Mouse (Mus musculus) lung, adult 2 months (tissue): ENCODE measurements at regions not wholly inside any gene's neighbourhood (a gene's known extent, or its start where the extent isn't known, plus 50 kb on each side); places are given as distances from the start of the nearest gene placed in this dataset.

ENCODE experiments used
- CTCF ChIP-seq: fragments of 200-500 bp; IDR thresholded peaks from 2 replicates; pipeline ENCODE4 v1.5.1; 2011; ENCODE audit warnings: mild to moderate bottlenecking, low read length, control low read depth; ENCODE audit not compliant: insufficient read depth
- POLR2A ChIP-seq: fragments of 200-500 bp; IDR thresholded peaks from 2 replicates; pipeline ENCODE4 v1.6.1; 2011; ENCODE audit warnings: low read depth, mild to moderate bottlenecking, control low read depth, low read length, borderline replicate concordance; ENCODE audit errors: extremely low read depth

DNA sequence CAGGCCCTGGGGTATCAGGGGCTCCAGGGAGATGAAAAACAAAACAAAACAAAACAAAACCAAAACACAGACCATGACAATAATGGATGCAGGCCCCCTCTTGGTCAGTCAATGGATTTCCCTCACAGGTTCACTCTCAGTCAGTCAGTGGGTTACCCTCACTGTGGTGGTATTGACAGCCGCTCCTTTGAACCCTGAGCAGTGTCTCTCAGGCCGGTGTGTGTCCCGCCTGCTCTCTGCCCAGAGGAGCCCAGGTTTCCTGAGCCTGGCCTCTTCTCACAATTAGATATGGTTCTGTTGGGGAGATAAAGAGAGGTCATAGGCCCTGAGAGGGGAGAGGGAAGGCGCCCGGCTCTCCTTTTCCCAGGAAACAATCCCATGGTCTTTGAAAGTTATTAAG, 87.8 kb upstream of the Parp11 start:
- TF ChIP-seq CTCF (no peak), POLR2A (no peak)
